Mouse (Mus musculus) Muller cell, postnatal 12 days (primary cell): ENCODE results near the gene Duoxa2.
"Not testable (repeated sequence)": the region's sequence is repeated elsewhere in the genome, so short reads cannot be mapped to it uniquely, and the experiment has no call there.

ENCODE experiments used
- DNase-seq: peaks from one replicate; pipeline ENCODE4 v3.0.0-alpha.2; 2015; ENCODE audit errors: inconsistent ontology term

Gene Duoxa2

DNA sequence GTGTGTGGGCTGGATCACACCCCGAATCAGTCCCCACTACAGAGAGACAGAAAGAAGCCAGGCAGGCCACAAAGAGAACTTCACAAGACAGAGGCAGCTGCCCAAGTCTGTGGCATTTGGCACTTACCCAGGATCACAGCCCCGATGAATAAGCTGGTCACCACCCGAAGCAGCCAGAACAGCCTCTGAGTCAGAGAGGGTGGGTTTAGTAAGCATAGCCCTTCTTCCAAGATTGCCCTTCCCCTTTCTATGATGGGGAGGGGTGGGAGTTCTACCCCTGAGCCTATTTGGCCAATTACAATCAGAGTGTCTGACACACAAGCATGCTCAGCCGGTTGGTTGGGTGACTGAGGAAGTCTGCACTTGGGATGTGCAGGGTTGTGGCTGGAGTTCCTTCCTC is 7.5 kb downstream of the Duoxa2 start:
- DNase-seq: peak; percentile 90

DNA sequence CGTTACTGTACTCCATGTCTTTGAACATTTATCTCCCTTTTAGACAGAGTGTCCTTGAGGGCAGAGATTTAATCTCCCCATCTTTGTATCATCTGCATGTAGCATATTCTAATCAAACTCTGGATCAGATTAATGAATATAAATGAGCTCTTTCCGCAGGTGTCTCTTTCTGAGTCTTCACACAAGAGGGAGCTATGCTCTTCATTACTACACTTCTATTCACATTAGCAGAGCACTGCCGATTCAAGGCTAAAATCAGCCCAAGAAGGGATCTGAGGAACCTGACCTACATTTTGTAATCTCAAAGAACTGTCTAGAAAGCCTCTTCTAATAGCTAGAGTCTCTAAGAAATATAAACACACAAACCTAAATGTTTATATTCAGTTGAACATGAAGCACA is 10.9 kb downstream of the Duoxa2 start:
- no peak for DNase-seq

DNA sequence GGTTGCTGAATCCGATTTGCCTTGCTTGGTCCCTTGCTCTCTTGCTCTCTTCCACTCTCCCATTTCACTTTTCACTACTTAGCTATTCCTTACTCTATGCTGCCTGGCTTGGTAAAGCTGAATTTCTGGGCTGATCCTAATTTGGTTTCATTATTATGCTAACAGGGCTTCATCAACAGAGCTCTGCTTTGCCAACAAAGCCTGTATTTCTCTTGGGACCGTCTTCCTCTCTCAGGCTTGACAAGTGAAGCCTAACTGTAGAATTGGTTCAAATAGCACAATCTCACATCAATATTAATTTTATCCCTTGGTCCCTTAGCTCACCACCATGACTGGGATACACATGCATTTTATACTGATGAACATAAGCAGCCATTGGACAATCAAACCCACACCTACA is 12.9 kb downstream of the Duoxa2 start:
- no peak for DNase-seq

DNA sequence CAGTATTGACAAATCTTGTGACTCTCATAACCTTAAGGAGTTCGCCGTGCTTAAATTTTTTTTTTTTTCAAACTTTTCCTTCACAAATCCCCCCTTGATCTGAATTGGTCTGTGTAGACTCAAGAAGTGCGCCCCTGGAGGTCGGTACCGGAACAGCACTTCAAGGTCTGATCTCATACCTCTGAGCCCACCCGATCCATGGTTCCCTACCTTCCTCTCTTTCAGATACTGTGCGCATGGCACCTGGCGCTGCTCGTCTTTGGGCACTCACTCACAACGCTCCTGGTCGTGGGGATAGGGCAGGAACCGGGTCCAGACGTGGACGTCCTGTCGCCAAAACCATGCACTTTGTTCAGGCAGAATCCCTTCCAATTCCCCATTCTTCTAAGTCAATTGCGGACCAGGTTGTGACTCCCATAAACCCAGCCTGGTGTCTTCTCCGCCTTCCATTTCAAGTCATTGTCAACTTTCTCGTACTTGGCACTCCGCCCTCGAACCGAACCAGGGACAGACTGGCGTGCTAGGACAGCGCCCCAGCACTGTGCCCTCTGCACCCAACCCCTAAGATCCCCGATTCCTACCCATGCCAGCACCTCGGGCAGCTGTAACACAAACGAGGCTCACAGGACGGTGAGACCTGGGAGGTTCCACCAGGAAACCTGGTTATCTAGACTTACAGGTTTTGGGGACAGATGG is 14.2 kb downstream of the Duoxa2 start:
- DNase-seq: no peak

DNA sequence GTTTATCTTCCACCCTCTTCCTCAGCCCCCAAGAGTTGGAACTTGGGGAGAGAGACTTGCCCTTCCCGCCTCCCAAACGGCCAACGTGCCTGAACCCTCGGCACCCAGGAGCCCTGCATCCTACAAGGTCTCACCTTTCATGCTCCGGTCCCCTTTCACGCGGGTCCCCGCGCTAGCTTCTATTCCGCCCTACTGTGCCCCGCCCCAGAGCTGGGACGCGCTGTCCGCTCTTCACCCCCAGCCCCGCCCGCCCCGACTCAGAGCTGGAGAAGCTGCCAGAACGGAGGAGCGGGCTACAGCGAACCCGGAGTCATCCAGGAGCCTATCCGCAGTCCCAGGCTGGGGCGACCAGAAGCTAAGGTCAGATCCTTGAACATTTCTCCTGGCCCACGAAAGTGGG is 14.8 kb downstream of the Duoxa2 start, which contains the start of gene Duoxa1:
Gene Duoxa1 (minus strand): TSS at position 195 of the 400 bp plus-strand sequence.
- DNase-seq: no peak

DNA sequence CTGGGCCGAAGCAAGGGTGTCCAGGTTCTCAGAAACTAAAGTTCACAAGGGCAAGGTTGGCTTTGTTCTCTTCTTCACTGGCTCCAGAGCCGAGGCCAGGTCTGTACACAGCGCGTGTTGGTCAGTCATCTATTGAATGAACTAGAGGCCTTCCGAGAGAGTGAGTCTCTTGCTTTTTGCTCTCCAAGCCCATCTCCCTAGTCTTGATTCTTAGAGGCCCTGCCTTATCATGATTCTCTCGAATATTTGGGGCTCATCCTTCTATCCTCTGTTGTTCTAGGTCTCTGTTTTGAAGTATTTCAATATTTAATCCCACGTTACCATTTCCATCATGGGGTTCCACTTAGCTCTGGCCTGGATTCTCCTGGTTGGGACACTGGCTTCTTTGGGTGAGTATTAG is 16.7 kb downstream of the Duoxa2 start, which contains the start of gene Duox1:
Gene Duox1 (plus strand): TSS at position 301 of the 400 bp plus-strand sequence.
- DNase-seq: no peak

DNA sequence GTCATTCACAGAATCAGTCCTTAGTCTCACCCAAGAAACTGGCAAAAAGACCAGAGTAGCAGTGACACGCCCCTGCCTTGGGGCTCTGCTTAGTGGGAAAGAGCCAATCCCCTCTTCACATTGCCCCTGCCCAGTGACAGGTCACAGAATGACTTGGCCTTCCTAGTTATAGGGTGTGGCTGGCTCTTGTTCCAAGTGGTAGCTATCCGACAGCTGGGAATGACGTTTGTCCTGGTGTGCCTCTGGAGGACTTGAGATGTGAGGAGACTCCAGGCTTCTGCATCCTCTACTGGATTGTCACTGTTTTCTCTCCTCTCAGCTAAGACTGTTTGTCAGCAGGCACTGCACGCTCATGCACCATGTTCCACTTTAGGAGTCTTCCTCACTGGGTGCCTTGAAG is 18.7 kb downstream of the Duoxa2 start:
- no peak for DNase-seq

DNA sequence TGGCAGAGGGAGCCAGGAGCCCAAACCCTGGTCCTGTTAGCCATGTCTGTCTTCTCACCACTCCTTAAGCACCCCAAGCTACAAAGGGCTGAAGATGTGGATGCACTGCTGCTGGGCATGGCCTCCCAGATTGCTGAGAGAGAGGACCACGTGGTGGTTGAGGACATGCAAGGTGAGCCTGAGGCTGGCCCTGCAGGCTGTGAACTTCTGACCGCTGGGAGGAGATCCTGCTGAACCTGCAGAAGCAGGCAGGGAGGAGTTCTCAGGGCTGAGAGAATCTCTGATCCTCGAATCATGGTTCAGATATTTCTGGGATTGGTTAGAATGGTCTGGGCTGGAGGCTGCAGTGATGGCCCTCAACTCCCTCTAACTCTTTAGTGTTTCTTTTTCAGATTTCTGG is 25.3 kb downstream of the Duoxa2 start:
- no peak for DNase-seq

DNA sequence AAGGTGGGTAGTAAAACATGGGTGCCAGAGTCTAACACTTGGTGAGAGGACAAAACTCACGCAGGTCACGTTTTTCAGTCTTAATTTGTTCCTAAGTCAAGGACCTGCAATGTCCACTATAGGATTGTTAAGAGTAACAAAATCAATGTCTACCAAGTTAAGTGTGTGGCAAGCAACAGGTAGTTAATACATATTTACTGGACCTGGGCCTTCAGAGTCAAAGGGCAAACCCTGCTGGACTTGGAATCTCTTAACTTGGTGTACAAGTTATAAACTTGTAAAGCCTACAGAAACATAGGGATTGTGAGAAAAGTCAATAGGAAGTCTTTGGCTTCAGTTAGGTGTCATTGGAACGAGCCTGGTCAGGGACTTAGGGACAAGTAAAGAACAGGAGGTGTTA is 25.9 kb downstream of the Duoxa2 start:
- DNase-seq: no peak

DNA sequence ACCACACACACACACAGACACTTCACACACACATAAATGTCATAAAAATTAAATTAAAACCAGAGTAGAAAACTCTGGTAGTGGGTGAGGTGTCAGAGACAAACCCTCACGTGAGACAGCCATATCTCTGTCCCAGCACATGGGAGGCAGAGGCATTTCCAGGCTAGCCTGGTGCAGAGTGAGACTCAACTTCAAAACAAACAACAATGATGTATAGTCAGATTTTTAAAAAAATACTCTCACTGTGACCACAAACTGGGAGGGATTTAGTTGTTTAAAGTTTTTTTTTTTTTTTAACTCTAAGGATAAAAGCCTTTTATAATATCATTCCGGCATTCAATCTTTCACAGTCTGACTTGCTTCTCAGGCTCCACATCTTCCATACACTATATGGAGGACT is 26.7 kb downstream of the Duoxa2 start:
- no peak for DNase-seq

DNA sequence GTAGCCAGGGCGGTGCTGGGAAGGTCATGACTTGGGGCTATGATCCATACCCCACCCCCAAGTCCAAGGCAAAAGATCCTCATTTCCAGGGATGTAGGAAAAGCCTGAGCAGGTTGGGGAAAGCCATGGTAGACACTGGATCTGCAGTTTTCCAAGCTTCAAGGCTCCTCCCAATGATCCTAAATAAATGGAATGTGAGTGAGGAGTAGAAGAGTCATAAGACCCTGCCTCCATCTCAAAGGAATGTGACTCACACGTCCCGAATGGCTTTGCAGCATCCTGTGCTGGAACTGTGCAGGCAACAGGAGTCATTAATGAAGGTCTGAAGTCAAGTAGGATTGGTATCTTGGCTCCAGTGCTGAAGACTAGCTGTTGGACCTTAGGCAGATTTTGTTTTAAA is 29.3 kb downstream of the Duoxa2 start:
- DNase-seq: no peak

DNA sequence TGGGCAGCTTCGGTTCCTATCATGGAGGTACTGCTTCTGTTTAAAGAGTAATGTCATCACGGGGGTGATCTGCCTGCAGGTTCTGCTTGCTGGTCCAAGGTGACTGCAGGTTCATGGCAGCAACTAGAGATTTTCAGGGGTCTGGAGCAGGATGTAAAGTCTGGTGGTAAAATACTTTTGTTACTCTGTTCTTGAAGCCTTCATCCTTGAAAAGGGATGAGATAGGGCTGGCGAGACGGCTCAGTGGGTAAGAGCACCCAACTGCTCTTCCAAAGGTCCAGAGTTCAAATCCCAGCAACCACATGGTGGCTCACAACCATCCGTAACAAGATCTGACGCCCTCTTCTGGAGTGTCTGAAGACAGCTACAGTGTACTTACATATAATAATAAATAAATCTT is 31.6 kb downstream of the Duoxa2 start:
- not testable (repeated sequence) for DNase-seq

DNA sequence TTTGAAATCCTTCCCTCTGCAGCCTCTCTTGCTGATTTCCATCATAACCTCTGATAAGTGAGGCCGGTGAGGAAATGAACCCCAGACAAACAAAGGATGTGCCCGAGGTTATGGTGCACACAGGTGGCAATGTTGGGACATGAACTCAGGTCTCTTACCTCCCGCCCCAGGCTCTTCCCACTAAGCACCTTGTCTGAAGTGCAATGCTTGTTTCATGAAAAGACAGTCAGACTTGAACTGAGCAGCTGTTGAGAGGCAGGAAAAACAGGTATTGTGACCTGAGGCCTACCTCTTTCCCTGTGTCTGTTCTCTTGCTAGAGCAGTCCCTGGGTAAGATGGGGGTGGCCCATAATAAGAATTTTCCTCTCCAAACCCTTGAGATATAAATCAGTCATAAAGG is 33.5 kb downstream of the Duoxa2 start:
- DNase-seq: no peak

DNA sequence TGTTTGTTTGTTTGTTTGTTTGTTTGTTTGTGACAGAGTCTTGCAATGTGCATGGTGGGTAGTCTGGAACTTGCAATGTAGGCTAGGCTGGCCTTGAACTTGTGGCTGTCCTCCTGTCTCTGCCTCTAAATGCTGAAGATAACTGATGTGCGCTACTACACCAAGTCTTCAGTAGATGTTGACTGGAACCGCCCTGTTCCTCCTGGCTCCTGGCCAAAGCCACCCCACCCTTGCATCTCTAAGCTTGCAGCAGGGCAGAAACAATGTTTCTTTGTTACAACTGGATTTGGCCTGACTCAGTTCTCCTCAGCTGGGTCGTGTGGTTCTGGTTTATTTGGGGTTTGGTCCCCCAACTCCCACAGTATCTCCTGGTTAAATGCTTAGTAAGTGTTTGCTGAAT is 35.5 kb downstream of the Duoxa2 start:
- no peak for DNase-seq

DNA sequence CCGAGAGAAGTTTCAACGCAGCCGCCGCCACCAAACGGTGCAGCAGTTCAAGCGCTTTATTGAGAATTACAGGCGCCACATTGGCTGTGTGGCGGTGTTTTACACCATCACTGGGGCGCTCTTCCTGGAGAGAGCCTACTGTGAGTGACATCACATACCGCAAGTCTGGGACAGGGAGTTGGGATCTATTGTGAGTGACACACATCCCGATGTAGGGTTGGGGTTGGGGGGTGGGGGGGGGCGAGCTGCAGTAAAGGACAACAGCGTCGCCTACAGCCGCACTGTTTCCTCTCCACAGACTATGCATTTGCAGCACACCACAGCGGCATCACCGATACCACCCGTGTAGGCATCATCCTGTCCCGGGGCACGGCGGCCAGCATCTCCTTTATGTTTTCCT is 38.6 kb downstream of the Duoxa2 start:
- no peak for DNase-seq

DNA sequence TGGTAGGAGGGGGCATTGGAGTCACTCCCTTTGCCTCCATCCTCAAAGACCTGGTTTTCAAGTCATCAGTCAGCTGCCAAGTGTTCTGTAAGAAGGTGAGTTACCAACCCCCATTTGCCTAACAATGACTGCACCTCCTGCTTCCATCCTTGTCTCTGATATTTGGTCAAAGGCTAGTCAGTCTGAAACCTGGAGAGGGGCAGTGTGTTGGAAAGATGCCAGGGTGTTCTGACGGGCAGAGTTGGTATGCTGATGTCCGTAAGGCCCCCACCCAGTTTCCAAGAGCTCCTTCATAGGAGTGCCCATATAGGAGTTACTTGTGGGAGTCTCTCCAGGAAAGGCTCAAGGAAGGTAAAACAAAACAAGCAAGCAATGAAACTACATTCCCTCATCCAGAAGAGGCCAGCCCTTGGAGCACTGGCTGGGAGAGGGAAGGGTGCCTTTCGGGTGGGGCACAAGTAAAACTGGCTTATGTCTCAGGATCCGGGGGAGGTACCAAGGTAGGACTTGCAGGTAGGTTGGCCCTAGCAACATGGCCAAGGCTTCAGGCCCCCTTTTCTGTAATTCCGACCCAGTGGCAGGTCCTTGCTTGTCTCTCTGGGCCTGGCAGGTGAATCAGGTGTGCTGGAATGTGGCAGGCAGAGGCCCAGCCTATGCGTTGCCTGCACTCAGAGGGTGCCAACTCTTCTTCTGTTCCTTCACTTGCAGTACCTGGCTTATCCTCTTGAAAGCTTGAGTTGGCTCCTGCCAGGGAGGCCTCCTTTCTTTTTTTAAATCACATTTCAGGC is 46.6 kb downstream of the Duoxa2 start:
- DNase-seq: no peak

DNA sequence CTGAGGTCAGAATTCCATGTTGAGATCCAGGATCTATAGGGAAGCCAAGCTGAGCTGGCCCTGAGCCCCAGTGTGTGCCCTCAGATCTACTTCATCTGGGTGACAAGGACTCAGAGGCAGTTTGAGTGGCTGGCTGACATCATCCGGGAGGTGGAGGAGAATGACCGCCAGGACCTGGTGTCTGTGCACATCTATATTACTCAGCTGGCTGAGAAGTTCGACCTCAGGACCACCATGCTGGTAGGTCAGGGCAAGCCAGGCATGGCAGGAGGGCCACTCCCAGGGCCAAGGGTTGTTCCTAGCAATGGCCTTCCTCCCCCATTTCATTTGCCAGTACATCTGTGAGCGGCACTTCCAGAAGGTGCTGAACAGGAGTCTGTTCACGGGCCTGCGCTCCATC is 47.5 kb downstream of the Duoxa2 start:
- not testable (repeated sequence) for DNase-seq

DNA sequence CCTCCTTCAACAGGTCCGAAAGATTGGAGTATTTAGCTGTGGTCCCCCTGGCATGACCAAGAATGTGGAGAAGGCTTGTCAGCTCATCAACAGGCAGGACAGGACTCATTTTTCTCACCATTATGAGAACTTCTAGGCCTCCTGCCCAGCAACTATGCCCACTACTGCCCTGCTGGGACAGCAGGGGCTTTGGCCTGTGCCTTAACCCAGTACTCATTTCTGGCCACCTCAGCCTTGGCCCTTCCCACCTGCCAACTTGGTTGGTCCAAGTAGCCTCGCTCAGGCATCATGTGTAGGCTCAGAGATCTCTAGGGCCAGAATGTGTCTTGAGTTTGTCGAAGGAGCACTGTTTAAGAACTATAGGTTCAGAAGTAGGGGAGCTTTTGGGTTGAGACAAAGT is 48.6 kb downstream of the Duoxa2 start:
- no peak for DNase-seq

DNA sequence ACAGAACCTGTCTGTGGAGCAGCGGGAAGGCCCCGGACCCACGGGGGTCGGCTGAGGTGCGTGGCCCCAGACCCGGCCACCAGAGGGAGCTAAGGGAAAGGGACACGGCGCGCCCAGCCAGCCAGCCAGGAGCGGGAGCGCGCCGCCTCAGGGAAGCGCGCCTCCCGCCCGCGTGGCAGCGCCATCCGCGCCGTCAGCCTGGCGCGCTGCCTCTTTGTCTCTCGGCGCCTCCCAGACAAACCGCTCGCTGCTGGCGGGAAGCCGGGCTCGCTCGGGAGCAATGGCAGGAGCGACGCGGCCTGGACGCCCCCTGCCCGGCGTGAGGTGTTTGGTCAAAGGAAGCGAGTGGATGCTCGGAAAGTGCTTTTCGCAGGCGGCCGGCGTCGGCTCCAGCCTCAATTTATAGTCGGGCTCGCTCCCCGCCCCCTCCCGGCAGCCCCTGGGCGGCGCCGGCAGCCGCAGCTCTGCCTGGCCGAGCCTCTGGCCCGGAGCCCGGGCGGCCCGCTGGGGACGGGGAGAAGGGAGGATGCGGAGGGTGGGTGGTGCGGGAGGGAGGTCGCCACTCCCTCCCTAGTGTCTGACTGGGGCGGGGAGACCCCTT is 49.9 kb downstream of the Duoxa2 start:
- DNase-seq: peak; percentile 94

DNA sequence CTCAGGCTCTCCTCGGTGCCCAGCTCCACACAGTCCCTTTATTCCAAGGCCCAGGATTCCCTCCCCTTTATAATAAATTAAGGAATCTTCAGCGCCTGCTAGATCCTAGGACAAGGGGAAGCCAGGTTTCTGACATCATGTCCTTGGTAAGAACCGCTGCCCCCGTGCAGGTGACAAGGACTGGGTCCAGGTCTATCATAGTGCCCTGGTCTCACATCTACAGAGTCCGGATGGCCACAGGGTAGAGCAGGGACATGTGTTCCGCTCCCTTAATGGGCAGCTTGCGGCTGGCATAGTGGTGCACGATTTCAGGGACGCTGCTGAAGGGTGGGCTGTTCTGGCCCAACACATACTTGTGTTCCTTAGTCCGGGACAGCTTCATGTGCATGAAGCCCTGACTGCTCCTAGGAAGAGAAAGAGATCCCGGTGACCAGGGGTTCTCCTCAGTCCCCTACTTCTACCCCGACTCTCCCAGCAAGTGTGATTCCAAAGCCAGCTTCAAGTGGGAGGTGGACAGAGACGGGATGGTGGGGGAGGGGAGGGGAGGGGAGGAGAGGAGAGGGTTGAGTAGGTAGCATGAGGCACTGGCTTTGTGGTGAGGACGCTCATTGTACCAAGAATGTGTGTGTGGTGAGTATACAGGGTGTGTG is 50.6 kb downstream of the Duoxa2 start:
- no peak for DNase-seq

DNA sequence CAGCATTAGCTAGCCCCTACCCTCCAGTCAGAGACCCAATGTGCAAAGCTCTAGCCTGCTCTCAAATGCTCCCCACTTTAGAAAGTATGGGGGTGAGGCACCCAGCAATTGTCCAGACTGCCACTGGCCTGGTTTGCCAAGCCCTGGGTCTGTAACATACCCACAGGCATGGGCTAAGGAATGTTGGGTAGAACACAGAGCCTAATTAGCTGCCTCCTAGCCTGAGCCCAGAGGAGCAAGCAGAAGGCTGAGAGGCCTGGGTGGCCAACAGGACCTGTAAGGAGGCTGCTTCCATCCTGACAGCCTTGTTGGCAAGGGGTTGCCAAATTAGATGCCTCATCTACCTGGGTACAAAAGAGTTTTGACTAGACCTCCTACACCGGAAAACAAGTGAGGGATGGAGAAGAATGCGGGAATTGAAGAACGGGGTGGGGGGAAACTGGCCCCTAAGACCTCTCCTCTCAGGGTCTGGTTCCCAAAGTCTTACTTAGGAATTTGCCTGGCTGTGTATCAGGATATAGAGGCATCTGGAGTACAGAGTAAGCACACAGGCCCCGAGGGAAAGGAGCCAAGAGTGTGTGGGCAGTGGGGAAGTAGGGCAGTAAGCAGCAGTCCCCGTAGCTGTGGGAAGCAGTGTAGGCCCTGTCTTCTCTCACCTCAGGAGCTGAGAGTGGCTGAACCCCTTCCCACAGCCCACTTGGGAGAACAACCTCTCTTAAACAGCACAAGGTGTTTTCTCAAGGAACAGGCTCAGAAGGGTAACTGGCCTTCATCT is 52.6 kb downstream of the Duoxa2 start:
- DNase-seq: peak; percentile 82

DNA sequence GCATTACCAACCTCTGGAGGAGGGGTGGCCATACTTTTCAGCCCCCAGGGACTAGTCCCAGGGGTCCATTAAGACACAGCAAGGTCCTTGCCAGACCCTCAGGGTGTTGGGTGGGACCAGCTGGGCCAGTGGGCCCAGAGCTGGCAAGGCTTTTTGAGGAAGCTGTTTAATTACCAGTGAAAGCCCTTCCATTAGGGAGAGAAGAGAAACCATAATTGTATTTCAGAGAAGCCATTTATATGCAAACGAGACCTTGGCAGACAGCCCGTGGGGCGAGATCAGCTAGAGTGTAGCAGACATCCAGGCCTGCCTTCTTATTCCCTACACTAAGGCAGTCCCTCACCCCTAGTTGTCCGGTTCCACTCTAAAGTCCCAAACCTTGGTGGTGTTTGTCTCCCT is 53.2 kb downstream of the Duoxa2 start:
- peak; percentile 73 for DNase-seq
